Mouse (Mus musculus): ENCODE data around the gene Olfr974. TPM values are rescaled to one million over a fixed set of nuclear protein-coding genes. Genes with fewer than 3 reads are reported as not detected.
"Not testable (repeated sequence)": the region's sequence is repeated elsewhere in the genome, so short reads cannot be mapped to it uniquely, and the experiment has no call there.

Gene Olfr974
- polyA plus RNA-seq, 1 experiment from 2014 or later: 0.10 TPM

DNA sequence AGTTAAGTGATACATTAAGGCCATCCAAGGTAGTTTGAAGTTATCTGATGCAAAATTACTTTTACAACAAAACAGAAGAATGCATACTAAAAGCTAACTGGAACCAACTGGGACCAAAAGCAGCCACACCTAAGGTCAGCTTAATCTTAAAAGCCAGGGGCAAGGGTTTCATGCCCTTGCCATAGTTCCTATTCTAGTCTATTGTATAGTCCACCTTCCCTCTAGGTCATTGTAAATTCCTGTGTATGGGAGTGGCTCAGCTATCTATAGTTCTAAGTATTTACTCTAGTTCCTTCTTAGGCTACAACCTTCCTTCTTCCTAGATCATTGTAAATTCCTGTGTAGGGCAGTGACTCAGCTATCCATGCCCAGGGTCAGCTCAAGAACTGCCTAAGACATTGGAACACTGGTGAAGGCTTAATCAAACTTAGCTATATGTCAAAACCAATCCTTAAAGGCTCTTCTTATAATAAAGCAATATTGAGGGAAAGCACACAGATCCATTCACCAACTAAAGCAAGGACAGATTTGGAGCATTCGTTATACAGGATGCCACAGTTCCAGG, 39.4 kb downstream of the Olfr974 start:
- not testable (repeated sequence) for DNase-seq (ENCODE audit: low spot score); H3K4me3 ChIP-seq (ENCODE audit: low read depth, low read length); H3K27ac ChIP-seq (replicated peaks; ENCODE audit: low read depth, low read length); H3K4me2 ChIP-seq (ENCODE audit: low read depth, low read length); H3K4me1 ChIP-seq (ENCODE audit: control insufficient read depth, insufficient read depth, low read length); H3K9me3 ChIP-seq (ENCODE audit: control insufficient read depth, low read length); H3K36me3 ChIP-seq (ENCODE audit: control insufficient read depth, insufficient read depth, low read length); H3K27me3 ChIP-seq (replicated peaks; ENCODE audit: control insufficient read depth, insufficient read depth, low read length); ATAC-seq (ENCODE audit: low read depth); H3K9ac ChIP-seq (ENCODE audit: low read depth, low read length)
- 67% methylated on average over 1 of the region's 1 CpGs for WGBS

DNA sequence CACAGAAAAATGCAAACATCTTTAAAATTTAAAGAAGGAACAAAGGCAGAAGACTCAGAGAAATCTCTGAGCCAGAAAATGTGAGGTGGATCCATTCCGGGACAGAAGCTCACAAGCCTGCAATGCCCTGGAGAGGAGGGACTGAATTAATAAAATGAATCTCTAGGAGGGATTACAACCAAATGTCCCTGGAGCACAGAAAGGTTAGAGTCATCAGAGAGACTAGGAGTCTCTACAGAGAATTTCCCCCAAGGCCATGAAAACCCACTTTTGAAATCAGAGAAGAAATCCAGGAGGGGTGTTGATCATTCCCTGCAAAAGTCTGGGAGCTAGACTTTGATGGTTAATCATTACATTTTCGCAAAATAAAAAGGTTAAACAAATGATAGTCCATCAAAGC, 54.5 kb downstream of the Olfr974 start, which contains the start of gene Olfr978:
Gene Olfr978, plus strand, starts transcription at position 301 of the 400 bp plus-strand sequence.
- Histone ChIP-seq H3K27ac (replicated peaks; ENCODE audit: low read depth, low read length) (no peak within 1 kb of the TSS), H3K9ac (ENCODE audit: low read depth, low read length) (no peak within 1 kb of the TSS), H3K4me1 (ENCODE audit: control insufficient read depth, insufficient read depth, low read length) (no peaks in the 10 kb centered on the region), H3K4me2 (ENCODE audit: low read depth, low read length) (no peak within 1 kb of the TSS), H3K9me3 (ENCODE audit: control insufficient read depth, low read length) (no peaks in the 10 kb centered on the region), H3K27me3 (replicated peaks; ENCODE audit: control insufficient read depth, insufficient read depth, low read length) (no peaks in the 10 kb centered on the region), H3K4me3 (ENCODE audit: low read depth, low read length) (no peak within 1 kb of the TSS), H3K36me3 (ENCODE audit: control insufficient read depth, insufficient read depth, low read length) (no peaks in the 10 kb centered on the region)
- 64% methylated on average over 2 of the region's 2 CpGs for WGBS
- ATAC-seq (ENCODE audit: low read depth) (no peak), DNase-seq (ENCODE audit: low spot score) (no peak)

Other genes with a start within 250 kb of the Olfr974 start
- gene Olfr149, start 230.4 kb upstream of the Olfr974 start, polyA plus RNA-seq (2014; fragmentation: Nextera tagmentation; extraction: Ambion mirVana): not detected in 2 replicates
- not detected in 2 replicates for gene Olfr965, start 226.1 kb upstream of the Olfr974 start, polyA plus RNA-seq (2014; fragmentation: Nextera tagmentation; extraction: Ambion mirVana)
- not detected in 2 replicates for gene Olfr150, start 206.5 kb upstream of the Olfr974 start, polyA plus RNA-seq (2014; fragmentation: Nextera tagmentation; extraction: Ambion mirVana)
- gene Olfr967, start 191.3 kb upstream of the Olfr974 start, polyA plus RNA-seq (2014; fragmentation: Nextera tagmentation; extraction: Ambion mirVana): not detected in 2 replicates
- gene Olfr968, start 154.2 kb upstream of the Olfr974 start, polyA plus RNA-seq (2014; fragmentation: Nextera tagmentation; extraction: Ambion mirVana): not detected in 2 replicates
- 0.13 TPM in 1 of 2 replicates, not detected in the other for gene Olfr969, start 146.6 kb upstream of the Olfr974 start, polyA plus RNA-seq (2014; fragmentation: Nextera tagmentation; extraction: Ambion mirVana)
- 0.13 TPM in 1 of 2 replicates, not detected in the other for gene Olfr970, start 128.6 kb upstream of the Olfr974 start, polyA plus RNA-seq (2014; fragmentation: Nextera tagmentation; extraction: Ambion mirVana)
- not detected in 2 replicates for gene Olfr971, start 100.6 kb upstream of the Olfr974 start, polyA plus RNA-seq (2014; fragmentation: Nextera tagmentation; extraction: Ambion mirVana)
- gene Olfr972, start 71.1 kb upstream of the Olfr974 start, polyA plus RNA-seq (2014; fragmentation: Nextera tagmentation; extraction: Ambion mirVana): 0.33 TPM in 1 of 2 replicates, not detected in the other
- gene Olfr229, start 30.2 kb upstream of the Olfr974 start, polyA plus RNA-seq (2014; fragmentation: Nextera tagmentation; extraction: Ambion mirVana): not detected in 2 replicates
- gene Olfr975, start 14.5 kb downstream of the Olfr974 start, polyA plus RNA-seq (2014; fragmentation: Nextera tagmentation; extraction: Ambion mirVana): not detected in 2 replicates
- gene Olfr976, start 23.6 kb downstream of the Olfr974 start, polyA plus RNA-seq (2014; fragmentation: Nextera tagmentation; extraction: Ambion mirVana): not detected in 2 replicates
- gene Olfr978, start 54.6 kb downstream of the Olfr974 start, polyA plus RNA-seq (2014; fragmentation: Nextera tagmentation; extraction: Ambion mirVana): not detected in 2 replicates
- not detected in 2 replicates for gene Olfr979, start 66.0 kb downstream of the Olfr974 start, polyA plus RNA-seq (2014; fragmentation: Nextera tagmentation; extraction: Ambion mirVana)
- not detected in 2 replicates for gene Olfr980, start 72.1 kb downstream of the Olfr974 start, polyA plus RNA-seq (2014; fragmentation: Nextera tagmentation; extraction: Ambion mirVana)
- not detected in 2 replicates for gene Olfr981, start 84.0 kb downstream of the Olfr974 start, polyA plus RNA-seq (2014; fragmentation: Nextera tagmentation; extraction: Ambion mirVana)
- gene Olfr982, start 136.3 kb downstream of the Olfr974 start, polyA plus RNA-seq (2014; fragmentation: Nextera tagmentation; extraction: Ambion mirVana): not detected in 2 replicates
- 0.22 TPM in 1 of 2 replicates, not detected in the other for gene Olfr983, start 156.1 kb downstream of the Olfr974 start, polyA plus RNA-seq (2014; fragmentation: Nextera tagmentation; extraction: Ambion mirVana)
- not detected in 2 replicates for gene Olfr984, start 176.7 kb downstream of the Olfr974 start, polyA plus RNA-seq (2014; fragmentation: Nextera tagmentation; extraction: Ambion mirVana)
- not detected in 2 replicates for gene Olfr985, start 192.7 kb downstream of the Olfr974 start, polyA plus RNA-seq (2014; fragmentation: Nextera tagmentation; extraction: Ambion mirVana)
- not detected in 2 replicates for gene Tmem225, start 210.6 kb downstream of the Olfr974 start, polyA plus RNA-seq (2014; fragmentation: Nextera tagmentation; extraction: Ambion mirVana)
- gene Olfr986, start 243.4 kb downstream of the Olfr974 start, polyA plus RNA-seq (2014; fragmentation: Nextera tagmentation; extraction: Ambion mirVana): not detected in 2 replicates